Mouse (Mus musculus) inflammation-experienced regulatory T-cells, adult 16 weeks (primary cell): Measurements from ENCODE around the gene 1700016K19Rik. TPM values are rescaled to one million over a fixed set of nuclear protein-coding genes. Genes with fewer than 3 reads are reported as not detected.

Experiments used
- polyA plus RNA-seq: library from polyadenylated mRNA; unstranded; fragments of 100-300 nt; shearing (Covaris generic); gene quantifications from one replicate; pipeline ENCODE4 v1.2.1, GENCODE M21; 2017

Gene 1700016K19Rik
- not detected for polyA plus RNA-seq

DNA sequence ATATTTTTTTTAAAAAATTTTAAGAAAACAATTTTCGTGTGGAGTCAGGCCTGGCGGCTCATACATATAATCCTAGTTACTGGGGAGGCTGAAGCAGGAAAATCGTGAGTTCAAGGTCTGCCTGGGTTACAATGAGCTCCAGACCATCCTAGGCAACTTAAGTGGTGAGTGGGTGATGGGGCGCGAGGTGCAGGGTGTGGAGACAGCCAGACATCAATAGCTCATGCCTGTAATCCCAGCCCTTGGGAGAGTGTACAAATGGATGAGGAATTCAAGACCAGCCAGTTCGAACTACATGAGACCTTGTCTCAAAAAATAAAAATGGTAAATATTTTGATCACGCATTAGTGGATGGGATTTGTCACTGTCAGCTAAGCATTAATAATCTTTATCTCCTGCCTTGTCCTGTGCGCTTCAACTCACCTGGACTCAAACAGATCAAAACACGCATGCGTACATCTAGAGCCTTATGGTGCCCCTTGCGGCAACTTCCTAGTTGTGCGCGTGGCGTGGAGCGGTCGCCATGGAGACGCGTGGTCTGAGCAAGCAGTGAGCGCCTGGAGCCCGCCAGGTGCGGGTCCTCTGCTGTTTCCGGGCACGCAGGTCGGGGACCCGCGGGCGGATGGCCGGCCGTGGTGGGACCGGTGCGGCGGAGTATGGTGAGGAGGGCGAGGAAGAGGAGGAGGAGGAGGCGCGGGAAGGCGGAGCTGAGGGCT lies at the start of gene 1700016K19Rik:
TSS of gene 1700016K19Rik (plus strand) at position 473 of the 716 bp plus-strand sequence.

DNA sequence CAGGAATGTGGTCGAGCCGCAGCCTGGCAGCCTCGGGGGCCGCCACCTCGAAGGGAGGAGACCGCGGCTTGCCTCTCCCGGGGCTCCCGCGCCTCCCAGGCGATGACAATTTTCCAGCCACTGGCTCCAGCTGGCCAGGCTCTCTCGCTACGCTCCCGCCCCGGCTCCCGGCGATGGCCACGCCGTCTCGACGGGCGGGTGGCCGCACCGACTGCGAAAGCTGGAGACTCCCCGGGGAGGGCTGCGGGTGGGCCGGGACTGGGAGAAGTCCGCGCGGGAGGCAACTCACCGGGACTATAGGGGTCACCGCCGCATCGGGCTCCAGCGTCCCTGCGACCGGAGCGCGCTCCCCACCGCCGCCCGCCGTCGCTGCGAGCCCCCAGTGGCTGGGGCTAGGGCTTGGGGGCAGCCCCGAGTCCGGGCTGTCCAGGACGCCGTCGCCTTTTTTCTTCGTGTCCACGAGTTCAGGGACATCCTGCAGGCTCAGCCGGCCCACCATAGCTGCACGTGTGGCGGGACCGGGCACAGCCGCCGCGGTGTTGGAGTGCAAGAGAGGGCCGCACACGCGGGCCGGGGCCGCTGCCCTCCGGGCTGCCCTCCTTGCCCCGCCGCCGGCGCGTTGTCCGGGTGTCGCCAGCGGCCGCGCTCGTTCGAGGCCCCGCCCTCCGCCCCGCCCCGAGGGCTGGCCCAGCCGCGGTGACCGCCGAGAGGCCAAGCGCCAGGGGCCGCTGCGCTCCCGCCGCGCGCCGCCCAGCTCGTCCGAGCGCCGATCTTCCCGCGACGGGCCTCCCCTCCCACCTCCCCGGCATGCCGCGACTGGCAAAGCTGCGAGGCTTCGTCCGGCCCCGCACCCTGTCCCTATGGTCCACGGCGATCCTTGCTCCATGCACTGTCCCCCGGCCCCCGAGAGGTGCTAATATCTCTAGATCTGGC lies 27.7 kb downstream of the 1700016K19Rik start, which contains the start of gene Rflnb:
TSS of gene Rflnb (minus strand) at position 644 of the 933 bp plus-strand sequence.

Other genes with a start within 250 kb of the 1700016K19Rik start
- not detected for gene Doc2b, start 203.9 kb upstream of the 1700016K19Rik start, polyA plus RNA-seq
- 10.2 TPM for gene Rph3al, start 61.5 kb upstream of the 1700016K19Rik start, polyA plus RNA-seq
- gene Rflnb, start 27.9 kb downstream of the 1700016K19Rik start, polyA plus RNA-seq, result 26.6 TPM
- 70.0 TPM for gene Vps53, start 179.7 kb downstream of the 1700016K19Rik start, polyA plus RNA-seq
- gene Fam57a, start 179.8 kb downstream of the 1700016K19Rik start, polyA plus RNA-seq, result 5.6 TPM
- not detected for gene Dbil5, start 217.7 kb downstream of the 1700016K19Rik start, polyA plus RNA-seq
- 31.4 TPM for gene Gemin4, start 217.8 kb downstream of the 1700016K19Rik start, polyA plus RNA-seq
- 16.2 TPM for gene Mrm3, start 243.8 kb downstream of the 1700016K19Rik start, polyA plus RNA-seq
- 88.5 TPM for gene Glod4, start 243.8 kb downstream of the 1700016K19Rik start, polyA plus RNA-seq